Mouse (Mus musculus) kidney, adult 18-20 months (tissue): ENCODE results near the gene Lsg1.

ENCODE experiments used
- DNase-seq: peaks from one replicate; pipeline ENCODE4 v3.0.0; 2021

The Lsg1 gene

GRCm38 (mm10) chr16:30549966-30550747, 37.2 kb downstream of the Lsg1 start:
- peak; percentile 88 for DNase-seq

- no peak for DNase-seq
Measured at GRCm38 (mm10) chr16:30549516-30549915, 37.9 kb downstream of the Lsg1 start.

GRCm38 (mm10) chr16:30548291-30548690, 39.1 kb downstream of the Lsg1 start:
- DNase-seq = no peak

GRCm38 (mm10) chr16:30544693-30545092, 42.7 kb downstream of the Lsg1 start:
- DNase-seq = no peak

GRCm38 (mm10) chr16:30543386-30543785, 44.0 kb downstream of the Lsg1 start:
- no peak for DNase-seq

GRCm38 (mm10) chr16:30542826-30543225, 44.6 kb downstream of the Lsg1 start:
- DNase-seq = no peak

GRCm38 (mm10) chr16:30540107-30541001, 47.0 kb downstream of the Lsg1 start:
- peak; percentile 23 for DNase-seq

GRCm38 (mm10) chr16:30539433-30539832, 48.0 kb downstream of the Lsg1 start:
- peak; percentile 56 for DNase-seq

- DNase-seq = no peak
Measured at GRCm38 (mm10) chr16:30535075-30535474, 52.3 kb downstream of the Lsg1 start.

GRCm38 (mm10) chr16:30533592-30533991, 53.8 kb downstream of the Lsg1 start:
- DNase-seq = no peak

- DNase-seq = no peak
Measured at GRCm38 (mm10) chr16:30532929-30533328, 54.5 kb downstream of the Lsg1 start.

- peak; percentile 58 for DNase-seq
Measured at GRCm38 (mm10) chr16:30531761-30532406, 55.5 kb downstream of the Lsg1 start.

- DNase-seq = no peak
Measured at GRCm38 (mm10) chr16:30530815-30531214, 56.6 kb downstream of the Lsg1 start.

GRCm38 (mm10) chr16:30528386-30528785, 59.0 kb downstream of the Lsg1 start:
- no peak for DNase-seq

GRCm38 (mm10) chr16:30527889-30528288, 59.5 kb downstream of the Lsg1 start:
- no peak for DNase-seq

- DNase-seq = no peak
Measured at GRCm38 (mm10) chr16:30525756-30526155, 61.6 kb downstream of the Lsg1 start.

- DNase-seq = no peak
Measured at GRCm38 (mm10) chr16:30524481-30524880, 62.9 kb downstream of the Lsg1 start.

GRCm38 (mm10) chr16:30522253-30522940, 65.0 kb downstream of the Lsg1 start:
- DNase-seq = no peak

- no peak for DNase-seq
Measured at GRCm38 (mm10) chr16:30521147-30521546, 66.2 kb downstream of the Lsg1 start.

- peak; percentile 84 for DNase-seq
Measured at GRCm38 (mm10) chr16:30520361-30520823, 67.0 kb downstream of the Lsg1 start.

GRCm38 (mm10) chr16:30518635-30519034, 68.8 kb downstream of the Lsg1 start:
- no peak for DNase-seq

- no peak for DNase-seq
Measured at GRCm38 (mm10) chr16:30517666-30518283, 69.6 kb downstream of the Lsg1 start.
